Mouse (Mus musculus) skeletal muscle tissue, adult 2 months (tissue): Measurements from ENCODE around the gene Lingo4.
A peak's percentile ranks its signal among the peaks of the same experiment; 100 is the strongest.

Source experiments
- DNase-seq: peaks from one replicate; pipeline ENCODE4 v3.0.0-alpha.2; 2012; ENCODE audit warnings: low read depth, low spot score

Lingo4 gene

DNA sequence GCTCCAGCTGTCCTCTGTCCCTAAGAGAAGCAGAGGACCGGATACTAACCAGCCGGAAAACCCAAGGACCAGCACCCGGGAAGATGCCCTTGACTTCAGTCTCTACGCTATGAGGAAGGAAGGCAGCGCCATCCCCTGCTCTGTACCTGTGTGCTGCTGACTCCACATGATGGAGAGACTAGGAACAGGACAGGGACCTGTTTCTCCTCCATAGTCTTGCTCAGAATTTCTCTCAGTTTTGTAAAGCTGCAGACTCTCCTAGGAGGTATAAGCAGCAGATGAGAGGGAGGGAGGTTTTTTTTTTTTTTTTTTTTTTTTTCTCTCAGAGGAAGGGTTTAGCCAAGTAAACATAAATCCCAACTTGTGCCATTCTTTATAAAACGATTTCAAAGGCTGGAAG lies at the start of gene Lingo4:
TSS of gene Lingo4 (plus strand) at position 301 of the 400 bp plus-strand sequence.
- no peak for DNase-seq

- DNase-seq, result no peak
Observed at GRCm38 (mm10) chr3:94360812-94361211, 37.5 kb upstream of the Lingo4 start.

DNA sequence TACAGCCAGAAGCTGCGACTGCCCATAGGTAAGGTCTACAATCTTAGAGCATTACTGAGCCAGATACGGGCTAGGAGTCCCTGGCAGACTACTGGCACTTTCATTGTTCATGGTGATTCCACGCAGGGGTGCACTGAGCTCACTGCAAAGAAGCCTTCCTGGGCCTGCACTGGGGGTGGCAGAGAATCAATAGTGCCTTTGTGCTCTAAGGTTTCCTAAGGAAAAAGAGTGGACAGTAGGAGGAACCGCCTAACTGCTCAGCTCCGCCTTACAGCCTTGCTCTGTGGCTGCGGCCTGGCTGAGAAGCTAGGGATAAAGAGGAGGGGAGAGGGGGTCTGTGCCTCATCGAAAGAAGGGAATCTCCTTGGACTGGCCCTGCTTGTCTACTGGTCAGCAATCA lies 36.2 kb upstream of the Lingo4 start, which contains the start of gene C2cd4d:
TSS of gene C2cd4d (plus strand) at position 301 of the 400 bp plus-strand sequence.
- DNase-seq, result no peak

DNA sequence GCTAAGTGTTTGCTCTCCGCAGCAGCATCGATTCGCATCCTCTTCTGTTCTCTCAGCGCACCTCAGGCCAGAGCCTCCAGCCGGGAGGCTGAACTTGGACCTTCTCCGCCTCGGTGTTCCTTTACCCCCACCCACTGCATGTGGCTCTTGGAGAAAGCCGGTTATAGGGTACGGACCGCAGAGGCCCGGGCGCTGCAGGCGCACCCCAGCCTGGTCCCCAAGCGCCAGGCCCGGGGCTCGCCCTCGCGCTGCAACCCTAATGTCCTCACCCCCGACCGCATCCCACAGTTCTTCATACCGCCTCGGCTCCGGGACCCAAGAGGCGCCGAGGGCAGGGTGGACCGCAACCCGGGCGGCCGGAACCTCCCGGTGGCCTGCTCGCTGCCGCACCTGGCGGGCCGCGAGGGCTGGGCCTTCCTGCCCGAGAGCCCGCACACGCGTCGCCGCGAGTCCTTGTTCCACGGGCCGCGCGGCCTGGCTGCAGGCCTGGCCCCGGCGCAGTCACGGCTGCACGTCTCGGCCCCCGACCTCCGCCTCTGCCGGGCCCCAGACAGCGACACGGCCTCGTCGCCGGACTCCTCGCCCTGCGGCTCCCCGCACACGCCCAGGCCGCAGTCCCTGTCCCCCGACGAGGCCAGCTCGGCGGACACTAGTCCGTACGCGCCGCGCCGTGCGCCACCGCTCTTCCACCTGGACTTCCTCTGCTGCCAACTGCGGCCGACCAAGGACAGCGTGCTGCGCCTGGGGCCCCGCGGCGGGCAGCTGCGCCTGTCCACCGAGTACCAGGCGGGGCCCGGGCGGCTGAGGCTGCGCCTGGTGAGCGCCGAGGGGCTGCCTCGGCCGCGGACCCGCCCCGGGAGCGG lies 34.8 kb upstream of the Lingo4 start:
- DNase-seq, result no peak

GRCm38 (mm10) chr3:94364154-94364526 lies 34.2 kb upstream of the Lingo4 start:
- no peak for DNase-seq

- peak; percentile 64 for DNase-seq
Observed at GRCm38 (mm10) chr3:94366761-94367160, 31.6 kb upstream of the Lingo4 start.

DNA sequence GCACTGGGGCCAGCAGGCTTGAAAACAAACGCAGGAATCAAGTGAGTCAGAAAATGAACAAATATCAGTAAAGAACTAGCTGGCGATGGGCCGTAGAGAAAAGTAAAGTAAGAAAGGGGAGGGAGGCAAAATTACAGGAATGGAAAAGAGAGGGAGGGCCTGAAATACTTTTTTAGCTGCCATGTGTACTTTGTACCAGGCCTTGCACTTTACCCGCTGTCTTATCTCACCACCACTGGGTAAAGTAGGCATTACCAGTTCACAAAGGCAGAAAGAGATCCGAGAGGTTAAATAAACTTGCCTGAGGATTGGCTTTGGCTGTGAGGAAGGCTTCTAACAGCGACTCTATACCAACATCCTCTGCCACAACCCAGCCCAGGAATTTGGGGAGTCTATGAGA lies 30.8 kb upstream of the Lingo4 start:
- DNase-seq, result no peak

GRCm38 (mm10) chr3:94368631-94369030 lies 29.7 kb upstream of the Lingo4 start:
- DNase-seq, result no peak

GRCm38 (mm10) chr3:94369709-94370108 lies 28.6 kb upstream of the Lingo4 start:
- no peak for DNase-seq

GRCm38 (mm10) chr3:94371637-94372036 lies 26.7 kb upstream of the Lingo4 start:
- DNase-seq, result peak; percentile 95

- no peak for DNase-seq
Observed at GRCm38 (mm10) chr3:94372038-94372437, 26.3 kb upstream of the Lingo4 start.

DNA sequence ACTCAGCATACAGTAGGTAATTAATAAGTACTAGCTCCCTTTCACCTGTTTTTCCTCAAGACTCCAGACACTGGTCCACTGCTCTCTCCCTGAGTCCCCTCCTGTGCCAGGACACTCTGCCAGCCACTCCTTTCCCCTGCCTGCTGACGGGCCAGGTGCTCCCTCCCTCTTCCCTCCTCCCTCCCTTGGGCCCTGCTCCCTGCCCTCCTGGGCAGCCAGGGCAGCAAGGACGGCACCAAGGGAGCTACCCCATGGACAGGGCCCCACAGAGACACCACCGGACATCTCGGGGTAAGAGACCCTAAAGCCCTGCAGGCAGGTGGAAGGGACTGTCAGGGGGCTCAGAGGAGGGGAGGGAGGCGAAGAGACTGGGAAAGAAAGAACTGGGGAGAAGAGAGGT lies 25.7 kb upstream of the Lingo4 start, which contains the start of gene Rorc:
TSS of gene Rorc (plus strand) at position 154 of the 400 bp plus-strand sequence.
- peak; percentile 80 for DNase-seq

DNA sequence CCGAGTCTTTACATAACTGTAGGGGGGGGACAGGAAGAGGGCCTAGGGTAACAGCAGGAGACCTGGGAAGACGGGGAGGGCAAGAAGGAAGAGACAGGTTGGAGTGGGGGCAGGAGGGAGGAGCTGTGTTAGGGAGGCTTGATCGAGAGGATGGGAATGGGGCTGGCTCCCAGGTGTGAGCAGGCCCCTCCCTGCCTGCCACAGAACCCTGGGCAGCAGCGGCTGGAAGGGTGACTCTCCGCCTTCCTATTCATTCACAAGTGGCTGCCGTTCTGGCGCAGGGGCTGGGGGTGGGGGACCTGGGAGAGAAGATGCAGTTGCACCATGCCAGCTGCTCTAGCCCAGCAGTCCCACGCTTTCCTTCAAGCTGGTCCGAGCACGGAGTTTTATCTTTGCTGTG lies 25.2 kb upstream of the Lingo4 start:
- DNase-seq, result peak; percentile 47

DNA sequence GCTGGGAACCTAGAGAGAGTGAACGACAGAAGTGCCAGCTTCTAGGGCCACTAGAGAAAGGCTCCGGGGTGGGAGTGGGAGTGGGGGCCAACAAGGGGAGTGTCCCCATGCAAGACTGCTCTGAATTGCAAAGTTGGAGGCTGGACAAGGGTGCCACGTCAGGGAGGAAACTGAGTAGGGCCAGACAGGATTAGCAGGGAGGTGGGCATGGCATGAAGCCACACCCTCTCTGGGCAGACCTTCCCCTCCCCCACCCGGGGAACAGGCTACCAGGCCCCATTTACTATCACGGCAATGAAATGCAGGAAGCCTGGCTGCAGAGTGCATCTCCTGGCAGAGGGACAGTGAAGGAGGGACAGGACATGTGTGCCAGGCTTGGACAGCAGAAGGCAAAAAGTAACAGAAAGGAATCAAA lies 24.7 kb upstream of the Lingo4 start:
- DNase-seq, result peak; percentile 77

DNA sequence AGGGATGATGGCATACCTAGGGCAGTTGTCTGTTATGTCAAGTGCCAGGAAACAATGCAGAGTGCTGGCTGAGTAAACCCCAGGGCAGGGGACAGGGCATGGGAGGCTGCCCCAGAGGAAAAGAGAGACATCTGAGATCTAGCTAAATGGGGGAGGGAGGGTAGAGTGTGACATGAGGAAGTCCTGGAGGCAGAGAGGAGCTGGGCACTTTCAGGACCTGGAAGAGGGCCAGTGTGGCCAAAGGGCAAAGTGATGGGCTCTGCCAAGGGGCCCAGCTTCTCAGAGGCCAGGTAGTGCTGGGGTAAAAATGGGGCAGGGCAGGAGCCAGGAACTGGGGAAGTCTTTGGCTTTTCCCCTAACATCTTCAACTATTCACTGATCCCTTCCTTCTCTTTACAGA lies 23.7 kb upstream of the Lingo4 start:
- DNase-seq, result peak; percentile 43

GRCm38 (mm10) chr3:94375146-94375545 lies 23.2 kb upstream of the Lingo4 start:
- DNase-seq, result no peak

DNA sequence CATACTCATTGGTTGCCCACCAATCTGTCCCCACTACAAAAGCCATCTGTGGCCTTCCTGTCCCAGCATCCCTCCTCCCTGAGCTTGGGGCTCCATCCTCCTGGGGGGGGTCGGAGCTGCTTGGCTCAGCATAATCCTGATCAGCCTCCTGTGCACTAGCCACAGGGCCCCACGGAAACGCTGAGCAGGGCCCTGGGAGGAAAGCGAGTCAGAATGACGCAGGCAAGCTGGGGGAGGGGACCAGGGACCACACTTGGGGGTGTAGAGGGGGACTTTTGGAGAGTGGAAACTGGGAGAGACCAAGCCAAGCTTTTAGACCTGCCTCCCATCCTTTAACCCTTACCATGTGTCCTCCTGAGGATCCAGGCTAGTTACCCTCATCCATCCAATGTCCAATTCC lies 22.5 kb upstream of the Lingo4 start:
- no peak for DNase-seq

GRCm38 (mm10) chr3:94377028-94377923 lies 21.0 kb upstream of the Lingo4 start:
- no peak for DNase-seq

GRCm38 (mm10) chr3:94379831-94380510 lies 18.3 kb upstream of the Lingo4 start:
- DNase-seq, result no peak

DNA sequence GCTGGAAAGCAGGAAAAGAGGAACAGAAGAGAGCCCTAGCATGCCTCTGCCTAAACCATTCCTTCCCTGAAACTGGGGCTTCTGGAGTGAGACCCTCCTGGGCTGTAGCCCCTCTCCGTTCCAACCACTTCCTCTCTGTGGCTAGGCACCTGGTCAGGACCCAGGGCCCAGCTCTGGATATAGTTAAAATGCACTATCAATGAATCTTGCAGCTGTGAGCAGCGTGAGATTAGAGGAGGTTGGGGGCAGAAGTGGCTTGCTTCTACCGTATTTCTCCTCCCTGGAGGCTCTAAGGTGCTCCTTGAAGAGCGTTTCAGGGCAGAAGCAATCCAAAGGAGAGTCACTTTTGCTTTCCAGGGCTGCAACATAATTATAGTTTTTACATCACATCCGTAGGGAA lies 16.0 kb upstream of the Lingo4 start:
- no peak for DNase-seq

- no peak for DNase-seq
Observed at GRCm38 (mm10) chr3:94383476-94383875, 14.8 kb upstream of the Lingo4 start.

GRCm38 (mm10) chr3:94386671-94387070 lies 11.6 kb upstream of the Lingo4 start:
- no peak for DNase-seq
